Mouse (Mus musculus): ENCODE data around the gene Pld4. TPM values are rescaled to one million over a fixed set of nuclear protein-coding genes. Genes with fewer than 3 reads are reported as not detected.

Gene Pld4
- polyA plus RNA-seq, 1 experiment from 2014 or later: 3.4 TPM

DNA sequence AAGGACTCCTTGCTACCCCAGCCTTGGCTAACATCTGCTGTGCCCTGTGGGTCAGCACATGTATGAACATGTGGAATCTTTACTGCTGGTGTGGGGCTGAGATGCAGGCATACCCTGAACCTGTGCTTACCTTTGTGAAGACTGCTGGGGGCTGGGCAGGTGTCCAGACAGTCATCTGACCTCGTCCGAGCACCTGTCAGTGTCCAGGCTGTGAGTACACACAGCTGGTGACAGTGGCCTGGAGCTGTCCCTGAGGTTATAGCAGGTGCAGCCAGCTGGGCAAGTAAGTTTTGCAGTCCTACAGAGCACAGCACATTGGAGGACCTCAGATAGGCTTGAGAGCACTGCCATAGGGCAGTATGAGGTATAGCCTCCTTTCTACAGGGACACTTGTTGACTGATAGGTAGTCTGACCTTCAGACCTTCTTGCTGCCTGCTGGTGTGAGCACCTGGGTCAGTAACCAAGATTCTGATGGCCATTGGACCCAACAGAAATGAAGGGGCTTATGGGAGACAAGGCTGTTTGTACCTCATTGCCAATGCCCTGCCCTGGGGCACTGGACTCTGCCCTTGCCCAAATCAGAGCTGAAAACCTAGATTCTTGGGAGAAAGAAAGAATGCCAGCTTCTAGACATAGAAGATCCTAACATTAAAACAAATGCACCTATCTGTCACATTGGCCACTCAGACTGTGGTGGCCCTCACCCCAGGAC, 26.2 kb upstream of the Pld4 start:
- H3K4me3 ChIP-seq (ENCODE audit: low read depth, low read length): no peak overlapping the region
- H3K9me3 ChIP-seq (replicated peaks; ENCODE audit: control insufficient read depth, low read length): no peaks in the 10 kb centered on the region
- H3K27ac ChIP-seq (replicated peaks; ENCODE audit: low read depth, low read length): no peak overlapping the region
- H3K36me3 ChIP-seq (replicated peaks; ENCODE audit: control insufficient read depth, insufficient read depth, low read depth, low read length): peaks cover 4% of the 10 kb centered on the region
- H3K9ac ChIP-seq (replicated peaks; ENCODE audit: low read length): no peak overlapping the region
- no peak for DNase-seq (ENCODE audit: low spot score)
- ATAC-seq (replicated peaks; ENCODE audit: insufficient number of reproducible peaks, low FRiP score, low TSS enrichment, low read depth): no peak
- 80% methylated on average over 2 of the region's 2 CpGs for WGBS
- no peaks in the 10 kb centered on the region for H3K27me3 ChIP-seq (ENCODE audit: control insufficient read depth, insufficient read depth, low read length)
- no peaks in the 10 kb centered on the region for H3K4me1 ChIP-seq (ENCODE audit: control insufficient read depth, insufficient read depth, low read length)
- H3K4me2 ChIP-seq (ENCODE audit: low read depth, low read length): no peak overlapping the region

- H3K4me2 ChIP-seq (ENCODE audit: low read depth, low read length): no peak overlapping the region
- ATAC-seq (replicated peaks; ENCODE audit: insufficient number of reproducible peaks, low FRiP score, low TSS enrichment, low read depth): no peak
- no peaks in the 10 kb centered on the region for H3K4me1 ChIP-seq (ENCODE audit: control insufficient read depth, insufficient read depth, low read length)
- H3K27ac ChIP-seq (replicated peaks; ENCODE audit: low read depth, low read length): no peak overlapping the region
- no peak for DNase-seq (ENCODE audit: low spot score)
- 88% methylated on average over 19 of the region's 19 CpGs for WGBS
- H3K27me3 ChIP-seq (ENCODE audit: control insufficient read depth, insufficient read depth, low read length): no peaks in the 10 kb centered on the region
- H3K36me3 ChIP-seq (replicated peaks; ENCODE audit: control insufficient read depth, insufficient read depth, low read depth, low read length): peaks cover 4% of the 10 kb centered on the region
- no peak overlapping the region for H3K4me3 ChIP-seq (ENCODE audit: low read depth, low read length)
- no peaks in the 10 kb centered on the region for H3K9me3 ChIP-seq (replicated peaks; ENCODE audit: control insufficient read depth, low read length)
- H3K9ac ChIP-seq (replicated peaks; ENCODE audit: low read length): no peak overlapping the region
Measured at GRCm38 (mm10) chr12:112734881-112735655, 25.4 kb upstream of the Pld4 start.

DNA sequence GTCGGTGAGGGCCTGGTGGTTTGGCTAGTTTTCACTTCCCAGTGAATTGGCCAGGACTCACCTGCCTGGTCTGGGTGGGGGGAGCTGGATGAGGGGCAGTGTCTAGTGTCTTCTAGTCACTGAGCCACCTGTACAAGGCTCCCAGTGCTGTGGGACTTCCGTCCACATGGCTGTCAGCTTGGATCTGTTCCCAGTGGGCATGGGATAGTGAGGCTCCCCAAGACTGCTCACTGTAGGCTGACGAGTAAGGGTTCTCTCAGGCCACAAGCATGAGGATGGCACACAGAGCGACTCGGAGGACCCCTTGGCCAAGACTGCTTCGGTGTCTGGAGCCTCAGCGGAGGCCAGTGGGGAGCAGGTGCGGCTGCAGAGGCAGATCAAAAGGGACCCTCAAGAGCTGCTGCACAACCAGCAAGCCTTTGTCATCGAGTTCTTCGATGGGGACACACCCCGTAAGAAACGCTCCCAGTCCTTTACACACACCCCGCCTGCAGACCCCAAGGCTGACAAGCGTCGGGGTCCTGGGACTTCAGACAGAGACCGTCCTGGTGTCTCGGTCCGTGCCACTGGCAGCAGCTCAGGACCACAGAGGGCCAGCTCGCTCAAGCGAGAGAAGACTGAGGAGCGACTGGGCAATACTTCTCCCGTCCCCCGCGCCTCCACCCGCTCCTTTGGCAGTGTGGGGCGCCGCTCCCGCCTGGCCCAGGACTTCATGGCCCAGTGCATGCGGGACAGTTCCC, 24.4 kb upstream of the Pld4 start:
- H3K36me3 ChIP-seq (replicated peaks; ENCODE audit: control insufficient read depth, insufficient read depth, low read depth, low read length): peaks cover 4% of the 10 kb centered on the region
- no peaks in the 10 kb centered on the region for H3K27me3 ChIP-seq (ENCODE audit: control insufficient read depth, insufficient read depth, low read length)
- H3K4me2 ChIP-seq (ENCODE audit: low read depth, low read length): no peak overlapping the region
- no peak overlapping the region for H3K4me3 ChIP-seq (ENCODE audit: low read depth, low read length)
- WGBS: 90% methylated on average over 29 of the region's 29 CpGs
- no peaks in the 10 kb centered on the region for H3K4me1 ChIP-seq (ENCODE audit: control insufficient read depth, insufficient read depth, low read length)
- ATAC-seq (replicated peaks; ENCODE audit: insufficient number of reproducible peaks, low FRiP score, low TSS enrichment, low read depth): no peak
- DNase-seq (ENCODE audit: low spot score): no peak
- H3K27ac ChIP-seq (replicated peaks; ENCODE audit: low read depth, low read length): no peak overlapping the region
- no peak overlapping the region for H3K9ac ChIP-seq (replicated peaks; ENCODE audit: low read length)
- no peaks in the 10 kb centered on the region for H3K9me3 ChIP-seq (replicated peaks; ENCODE audit: control insufficient read depth, low read length)

DNA sequence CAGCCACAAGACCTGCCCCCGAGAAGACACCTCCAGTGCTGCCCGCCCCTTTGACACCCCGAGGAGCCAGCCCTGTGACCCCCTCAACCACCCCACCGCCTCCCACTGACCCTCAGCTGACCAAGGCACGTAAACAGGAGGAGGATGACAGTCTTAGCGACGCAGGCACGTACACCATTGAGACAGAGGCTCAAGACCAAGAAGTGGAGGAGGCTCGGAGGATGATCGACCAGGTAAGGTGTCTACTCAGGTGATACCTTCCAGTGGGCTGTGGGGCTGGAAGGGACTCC, 23.9 kb upstream of the Pld4 start:
- H3K27ac ChIP-seq (replicated peaks; ENCODE audit: low read depth, low read length): no peak overlapping the region
- ATAC-seq (replicated peaks; ENCODE audit: insufficient number of reproducible peaks, low FRiP score, low TSS enrichment, low read depth): no peak
- H3K27me3 ChIP-seq (ENCODE audit: control insufficient read depth, insufficient read depth, low read length): no peaks in the 10 kb centered on the region

GRCm38 (mm10) chr12:112737081-112737480, 23.4 kb upstream of the Pld4 start:
- DNase-seq (ENCODE audit: low spot score): no peak
- Histone ChIP-seq H3K4me3 (ENCODE audit: low read depth, low read length) (no peak overlapping the region), H3K4me2 (ENCODE audit: low read depth, low read length) (no peak overlapping the region), H3K9ac (replicated peaks; ENCODE audit: low read length) (no peak overlapping the region), H3K27me3 (ENCODE audit: control insufficient read depth, insufficient read depth, low read length) (no peaks in the 10 kb centered on the region), H3K4me1 (ENCODE audit: control insufficient read depth, insufficient read depth, low read length) (no peaks in the 10 kb centered on the region), H3K9me3 (replicated peaks; ENCODE audit: control insufficient read depth, low read length) (no peaks in the 10 kb centered on the region), H3K36me3 (replicated peaks; ENCODE audit: control insufficient read depth, insufficient read depth, low read depth, low read length) (peaks cover 4% of the 10 kb centered on the region), H3K27ac (replicated peaks; ENCODE audit: low read depth, low read length) (no peak overlapping the region)
- ATAC-seq (replicated peaks; ENCODE audit: insufficient number of reproducible peaks, low FRiP score, low TSS enrichment, low read depth): no peak
- WGBS: 88% methylated on average over 7 of the region's 7 CpGs

More for the DNA sequence above, 23.9 kb upstream of the Pld4 start:
- Histone ChIP-seq H3K36me3 (replicated peaks; ENCODE audit: control insufficient read depth, insufficient read depth, low read depth, low read length) (peaks cover 4% of the 10 kb centered on the region), H3K4me2 (ENCODE audit: low read depth, low read length) (no peak overlapping the region), H3K4me3 (ENCODE audit: low read depth, low read length) (no peak overlapping the region), H3K9me3 (replicated peaks; ENCODE audit: control insufficient read depth, low read length) (no peaks in the 10 kb centered on the region), H3K4me1 (ENCODE audit: control insufficient read depth, insufficient read depth, low read length) (no peaks in the 10 kb centered on the region), H3K9ac (replicated peaks; ENCODE audit: low read length) (no peak overlapping the region)
- WGBS: 89% methylated on average over 10 of the region's 10 CpGs
- no peak for DNase-seq (ENCODE audit: low spot score)

DNA sequence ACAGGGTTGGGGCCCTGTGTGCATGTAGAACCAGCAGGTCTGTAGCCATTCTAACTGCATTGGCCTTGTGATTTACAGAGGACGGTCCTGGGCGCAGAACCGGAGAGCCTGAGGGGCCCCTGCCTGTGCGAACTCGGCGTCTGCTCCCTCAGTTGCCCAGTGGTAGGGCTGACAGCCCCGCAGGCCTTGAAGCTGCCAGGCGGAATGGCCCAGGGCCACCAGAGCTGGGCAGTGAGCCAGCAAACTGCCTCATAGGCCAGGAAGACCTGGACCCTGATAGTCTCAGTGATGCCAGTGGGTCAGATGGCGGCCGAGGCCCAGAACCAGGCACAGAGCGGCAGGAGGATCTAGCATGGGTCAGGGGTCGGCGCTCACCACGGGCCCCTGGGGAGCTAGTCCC, 22.7 kb upstream of the Pld4 start:
- Histone ChIP-seq H3K4me2 (ENCODE audit: low read depth, low read length) (no peak overlapping the region), H3K4me3 (ENCODE audit: low read depth, low read length) (no peak overlapping the region), H3K27ac (replicated peaks; ENCODE audit: low read depth, low read length) (no peak overlapping the region), H3K4me1 (ENCODE audit: control insufficient read depth, insufficient read depth, low read length) (no peaks in the 10 kb centered on the region), H3K9ac (replicated peaks; ENCODE audit: low read length) (no peak overlapping the region), H3K36me3 (replicated peaks; ENCODE audit: control insufficient read depth, insufficient read depth, low read depth, low read length) (peaks cover 4% of the 10 kb centered on the region), H3K9me3 (replicated peaks; ENCODE audit: control insufficient read depth, low read length) (no peaks in the 10 kb centered on the region), H3K27me3 (ENCODE audit: control insufficient read depth, insufficient read depth, low read length) (no peaks in the 10 kb centered on the region)
- 94% methylated on average over 14 of the region's 14 CpGs for WGBS
- DNase-seq (ENCODE audit: low spot score) (no peak), ATAC-seq (replicated peaks; ENCODE audit: insufficient number of reproducible peaks, low FRiP score, low TSS enrichment, low read depth) (no peak)

DNA sequence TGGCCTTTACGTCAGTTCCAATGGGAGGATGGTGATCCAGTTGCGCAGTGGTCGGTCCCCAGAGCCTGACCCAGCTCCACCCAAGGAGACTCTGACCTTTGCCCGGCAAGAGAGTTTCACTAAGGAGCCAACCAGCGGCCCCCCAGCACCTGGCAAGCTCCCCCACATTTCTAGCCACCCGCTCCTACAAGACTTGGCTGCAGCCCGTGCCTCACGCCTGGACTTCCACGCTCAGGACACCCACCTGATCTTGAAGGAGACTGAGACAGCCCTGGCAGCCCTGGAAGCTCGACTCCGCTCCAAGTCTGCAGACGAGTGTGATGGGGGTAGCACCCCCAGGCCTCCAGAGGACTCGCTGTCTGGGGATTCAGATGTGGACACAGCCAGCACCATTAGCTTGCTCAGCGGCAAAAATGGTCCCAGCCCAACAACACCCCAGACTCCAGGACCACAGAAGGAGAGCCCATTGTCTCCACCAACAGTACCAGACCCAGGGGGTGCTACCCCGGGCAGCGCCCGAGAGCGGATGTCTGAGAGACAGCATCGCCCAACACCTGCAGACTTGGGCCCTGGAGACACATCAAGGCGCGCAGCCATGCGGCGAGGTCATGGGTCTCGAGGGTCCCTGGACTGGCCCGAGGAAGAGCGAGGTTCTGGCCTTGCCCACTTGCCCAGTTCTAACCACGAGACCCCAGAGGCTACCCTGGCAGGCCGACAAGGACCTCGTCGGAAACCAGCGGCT, 22.0 kb upstream of the Pld4 start:
- DNase-seq (ENCODE audit: low spot score) (no peak), ATAC-seq (replicated peaks; ENCODE audit: insufficient number of reproducible peaks, low FRiP score, low TSS enrichment, low read depth) (no peak)
- Histone ChIP-seq H3K36me3 (replicated peaks; ENCODE audit: control insufficient read depth, insufficient read depth, low read depth, low read length) (peaks cover 4% of the 10 kb centered on the region), H3K9me3 (replicated peaks; ENCODE audit: control insufficient read depth, low read length) (no peaks in the 10 kb centered on the region), H3K27ac (replicated peaks; ENCODE audit: low read depth, low read length) (no peak overlapping the region), H3K4me2 (ENCODE audit: low read depth, low read length) (no peak overlapping the region), H3K4me1 (ENCODE audit: control insufficient read depth, insufficient read depth, low read length) (no peaks in the 10 kb centered on the region; the same call in 1 of the 2 replicates), H3K9ac (replicated peaks; ENCODE audit: low read length) (no peak overlapping the region), H3K27me3 (ENCODE audit: control insufficient read depth, insufficient read depth, low read length) (no peaks in the 10 kb centered on the region), H3K4me3 (ENCODE audit: low read depth, low read length) (no peak overlapping the region)
- WGBS: 92% methylated on average over 31 of the region's 31 CpGs

Data from embryonic facial prominence, embryonic 11.5 days (tissue).